Mouse (Mus musculus) liver, embryonic 16.5 days (tissue): Measurements from ENCODE around the gene Zc3hc1. TPM values are rescaled to one million over a fixed set of nuclear protein-coding genes. Genes with fewer than 3 reads are reported as not detected.

ENCODE experiments used
- ATAC-seq: fragments of 200-750 bp; cut with Nextera tagmentation; 2 replicates; pipeline ENCODE4 v1.8.0; 2017; ENCODE audit warnings: low read depth, mild to moderate bottlenecking, moderate number of reproducible peaks, moderate library complexity
- H3K27ac ChIP-seq: fragments of 300-500 bp; sonication (generic); 2 replicates; pipeline ENCODE4 v1.5.1; 2014; ENCODE audit warnings: mild to moderate bottlenecking, low read length
- H3K27me3 ChIP-seq: fragments of 300-500 bp; sonication (generic); 2 replicates; pipeline ENCODE4 v1.6.1; 2014; ENCODE audit warnings: low read depth, low read length, mixed read lengths; ENCODE audit not compliant: control insufficient read depth, insufficient read depth
- H3K36me3 ChIP-seq: fragments of 300-500 bp; sonication (generic); 2 replicates; pipeline ENCODE4 v1.6.1; 2014; ENCODE audit warnings: mild to moderate bottlenecking; ENCODE audit not compliant: control insufficient read depth, insufficient read depth
- H3K4me1 ChIP-seq: fragments of 300-500 bp; sonication (generic); 2 replicates; pipeline ENCODE4 v1.6.1; 2014; ENCODE audit warnings: low read depth, low read length, mixed read lengths; ENCODE audit not compliant: control insufficient read depth
- H3K4me2 ChIP-seq: fragments of 300-500 bp; sonication (generic); 2 replicates; pipeline ENCODE4 v1.6.1; 2014; ENCODE audit warnings: low read depth, low read length, mixed read lengths
- H3K4me3 ChIP-seq: fragments of 300-500 bp; sonication (generic); 2 replicates; pipeline ENCODE4 v1.5.1; 2014; ENCODE audit warnings: low read depth, mild to moderate bottlenecking, low read length
- H3K9ac ChIP-seq: fragments of 300-500 bp; sonication (generic); 2 replicates; pipeline ENCODE4 v1.6.1; 2014; ENCODE audit warnings: low read depth, low read length
- H3K9me3 ChIP-seq: fragments of 300-500 bp; sonication (generic); replicated peaks from 2 replicates; pipeline ENCODE4 v1.6.1; 2016; ENCODE audit warnings: low read length; ENCODE audit not compliant: control insufficient read depth
- WGBS: fragments of 180-500 bp; shearing (Covaris S2); extraction: QIAGEN DNeasy Blood & Tissue Kit; methylation state at CpG from one replicate; pipeline ENCODE4 v1.1.7; 2014; ENCODE audit not compliant: insufficient replicate concordance; 5-methylcytosine and 5-hydroxymethylcytosine counted together
- polyA plus RNA-seq: library from polyadenylated mRNA; unstranded; fragments of >200 nt; fragmentation: Nextera tagmentation; extraction: Ambion mirVana; gene quantifications from 2 replicates; pipeline ENCODE4 v1.2.1, GENCODE M21; 2015

The Zc3hc1 gene
- polyA plus RNA-seq, 1 experiment from 2014 or later: 20.9 TPM

DNA sequence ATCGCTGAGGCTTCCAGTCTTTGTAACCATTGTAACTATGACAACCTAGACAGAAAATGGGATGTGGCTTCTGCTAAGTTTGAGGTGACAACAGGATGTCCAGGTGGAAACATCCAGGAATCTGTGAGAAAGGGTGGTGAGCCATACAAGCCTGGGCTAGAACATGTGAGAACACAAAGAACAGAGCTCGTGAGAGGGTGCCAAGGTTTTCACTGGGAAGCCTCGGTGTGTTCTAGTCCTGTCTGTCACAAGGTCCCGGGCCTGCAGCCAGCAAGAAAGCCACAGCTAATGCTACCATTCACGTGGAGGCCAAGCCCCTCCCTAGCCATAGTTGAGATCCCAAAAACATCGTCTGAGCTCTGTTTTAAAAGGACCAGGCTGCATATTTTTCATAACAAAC lies 44.1 kb downstream of the Zc3hc1 start:
- Histone ChIP-seq H3K27me3 (no peaks in the 10 kb centered on the region), H3K4me1 (no peaks in the 10 kb centered on the region), H3K9ac (no peak overlapping the region), H3K4me3 (no peak overlapping the region), H3K4me2 (no peak overlapping the region), H3K36me3 (no peaks in the 10 kb centered on the region), H3K9me3 (no peaks in the 10 kb centered on the region), H3K27ac (no peak overlapping the region)
- WGBS: 60% methylated on average over 6 of the region's 6 CpGs
- no peak for ATAC-seq

DNA sequence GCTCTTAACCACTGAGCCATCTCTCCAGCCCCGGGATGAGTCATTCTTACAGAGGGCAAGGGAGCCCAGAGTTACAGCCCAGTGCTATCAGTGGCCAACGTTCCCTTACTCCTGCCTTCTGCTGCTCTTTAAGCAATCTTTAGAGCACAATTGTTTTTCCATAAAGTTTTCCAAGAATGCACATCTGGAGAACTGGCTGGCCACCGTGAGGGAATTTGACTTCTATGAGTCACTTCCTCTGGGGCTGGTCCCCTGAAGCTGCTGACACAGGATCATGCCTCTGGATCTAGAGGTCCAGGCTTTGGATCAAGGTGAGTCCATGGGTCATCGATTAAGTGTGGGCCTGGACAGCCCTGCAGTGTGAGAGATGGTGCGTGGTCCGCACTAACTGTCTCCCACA lies 46.8 kb downstream of the Zc3hc1 start:
- Histone ChIP-seq H3K4me3 (no peak overlapping the region), H3K27me3 (no peaks in the 10 kb centered on the region), H3K36me3 (no peaks in the 10 kb centered on the region), H3K9ac (no peak overlapping the region), H3K4me1 (no peaks in the 10 kb centered on the region), H3K27ac (no peak overlapping the region), H3K4me2 (no peak overlapping the region), H3K9me3 (no peaks in the 10 kb centered on the region)
- ATAC-seq: no peak
- WGBS: 66% methylated on average over 6 of the region's 6 CpGs

GRCm38 (mm10) chr6:30340231-30340873 lies 50.5 kb downstream of the Zc3hc1 start:
- Histone ChIP-seq H3K36me3 (no peaks in the 10 kb centered on the region), H3K27ac (no peak overlapping the region), H3K4me1 (no peaks in the 10 kb centered on the region; the same call in 1 of the 2 replicates), H3K4me3 (no peak overlapping the region), H3K9me3 (no peaks in the 10 kb centered on the region), H3K9ac (no peak overlapping the region), H3K27me3 (no peaks in the 10 kb centered on the region), H3K4me2 (no peak overlapping the region)
- 44% methylated on average over 4 of the region's 4 CpGs for WGBS
- ATAC-seq: no peak

GRCm38 (mm10) chr6:30336912-30337311 lies 53.9 kb downstream of the Zc3hc1 start:
- Histone ChIP-seq H3K27ac (0 out of 2 replicates have a peak overlapping the region, but pooled peaks have one; percentile 21), H3K9ac (peak overlapping the region; percentile 4; the same call in 1 of the 2 replicates)
- peak; percentile 64 for ATAC-seq

GRCm38 (mm10) chr6:30332262-30332661 lies 58.6 kb downstream of the Zc3hc1 start:
- H3K4me3 ChIP-seq: no peak overlapping the region
- H3K9ac ChIP-seq: no peak overlapping the region
- no peaks in the 10 kb centered on the region for H3K36me3 ChIP-seq
- H3K27me3 ChIP-seq: no peaks in the 10 kb centered on the region
- H3K4me1 ChIP-seq: peaks cover 3% of the 10 kb centered on the region
- WGBS: 51% methylated on average over 4 of the region's 4 CpGs
- H3K27ac ChIP-seq: no peak overlapping the region
- no peak overlapping the region for H3K4me2 ChIP-seq
- H3K9me3 ChIP-seq: no peaks in the 10 kb centered on the region
- no peak for ATAC-seq

More at GRCm38 (mm10) chr6:30336912-30337311, 53.9 kb downstream of the Zc3hc1 start:
- Histone ChIP-seq H3K4me3 (no peak overlapping the region), H3K4me2 (no peak overlapping the region), H3K4me1 (peaks cover 3% of the 10 kb centered on the region), H3K36me3 (no peaks in the 10 kb centered on the region), H3K9me3 (no peaks in the 10 kb centered on the region), H3K27me3 (no peaks in the 10 kb centered on the region)
- 9% methylated on average over 5 of the region's 5 CpGs for WGBS

- peaks cover 3% of the 10 kb centered on the region for H3K4me1 ChIP-seq
- H3K9ac ChIP-seq: no peak overlapping the region
- H3K27ac ChIP-seq: no peak overlapping the region
- no peak for ATAC-seq
- H3K36me3 ChIP-seq: no peaks in the 10 kb centered on the region
- H3K4me3 ChIP-seq: no peak overlapping the region
- no peak overlapping the region for H3K4me2 ChIP-seq
- WGBS: 70% methylated on average over 5 of the region's 5 CpGs
- H3K27me3 ChIP-seq: no peaks in the 10 kb centered on the region
- H3K9me3 ChIP-seq: no peaks in the 10 kb centered on the region
These were observed 60.1 kb downstream of the Zc3hc1 start for GRCm38 (mm10) chr6:30330706-30331105.

- Histone ChIP-seq H3K4me3 (no peak overlapping the region), H3K27ac (peak overlapping the region; percentile 54), H3K9me3 (no peaks in the 10 kb centered on the region), H3K36me3 (no peaks in the 10 kb centered on the region), H3K27me3 (no peaks in the 10 kb centered on the region), H3K4me2 (no peak overlapping the region), H3K4me1 (no peaks in the 10 kb centered on the region; the same call in 1 of the 2 replicates), H3K9ac (no peak overlapping the region)
- 16% methylated on average over 4 of the region's 4 CpGs for WGBS
- ATAC-seq: no peak
These were observed 64.8 kb downstream of the Zc3hc1 start for GRCm38 (mm10) chr6:30325932-30326501.

DNA sequence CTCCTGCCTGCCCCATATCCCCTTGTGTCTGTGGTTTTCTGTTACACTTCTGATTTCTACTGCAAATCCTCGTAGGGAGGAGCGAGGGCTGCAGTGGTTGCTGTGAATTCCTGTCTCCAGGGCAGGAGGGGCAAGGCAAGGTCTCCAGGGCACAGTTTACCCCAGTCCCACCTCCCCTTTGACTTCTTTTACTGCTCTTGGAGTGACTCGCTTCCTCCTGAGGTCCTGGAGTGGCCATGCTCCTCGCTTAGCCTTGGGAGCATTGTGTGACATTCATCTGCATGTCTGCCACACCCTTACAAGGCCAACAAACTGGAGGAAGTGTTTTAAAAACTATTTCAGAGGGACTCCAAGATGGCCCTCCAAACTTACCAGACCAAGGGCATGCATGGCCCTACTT lies 69.8 kb downstream of the Zc3hc1 start:
- H3K36me3 ChIP-seq: no peaks in the 10 kb centered on the region
- ATAC-seq: no peak
- H3K9ac ChIP-seq: no peak overlapping the region
- H3K9me3 ChIP-seq: no peaks in the 10 kb centered on the region
- H3K4me3 ChIP-seq: no peak overlapping the region
- no peak overlapping the region for H3K4me2 ChIP-seq
- no peaks in the 10 kb centered on the region for H3K27me3 ChIP-seq
- WGBS: 25% methylated on average over 4 of the region's 4 CpGs
- H3K4me1 ChIP-seq: no peaks in the 10 kb centered on the region; the same call in 1 of the 2 replicates
- no peak overlapping the region for H3K27ac ChIP-seq

GRCm38 (mm10) chr6:30319216-30319615 lies 71.6 kb downstream of the Zc3hc1 start:
- no peak for ATAC-seq
- Histone ChIP-seq H3K4me2 (no peak overlapping the region), H3K4me3 (no peak overlapping the region), H3K9ac (no peak overlapping the region), H3K36me3 (no peaks in the 10 kb centered on the region), H3K27me3 (no peaks in the 10 kb centered on the region), H3K4me1 (no peaks in the 10 kb centered on the region), H3K27ac (no peak overlapping the region), H3K9me3 (no peaks in the 10 kb centered on the region)
- 58% methylated on average over 5 of the region's 5 CpGs for WGBS
